Mouse (Mus musculus): ENCODE measurements around the gene Tmem119.

GRCm38 (mm10) chr5:113830292-113830643, 30.0 kb upstream of the Tmem119 start:
- TF ChIP-seq CTCF (IDR thresholded peaks at IDR 0.05; ENCODE audit: low read depth): no peak
- no peak for TF ChIP-seq EP300 (IDR thresholded peaks at IDR 0.05; ENCODE audit: low read depth)

Measured in liver, embryonic 14.5 days (tissue).